Mouse (Mus musculus) midbrain, embryonic 15.5 days (tissue): ENCODE measurements around the gene Nr1d2. TPM values are rescaled to one million over a fixed set of nuclear protein-coding genes. Genes with fewer than 3 reads are reported as not detected.
"Not testable (repeated sequence)": the region's sequence is repeated elsewhere in the genome, so short reads cannot be mapped to it uniquely, and the experiment has no call there.

ENCODE experiments used
- ATAC-seq: fragments of 200-750 bp; cut with Nextera tagmentation; replicated peaks from 2 replicates; pipeline ENCODE4 v1.8.0; 2017; ENCODE audit warnings: moderate TSS enrichment
- H3K27ac ChIP-seq: fragments of 300-500 bp; sonication (generic); 2 replicates; pipeline ENCODE4 v1.5.1; 2015; ENCODE audit warnings: mild to moderate bottlenecking, inconsistent platforms
- H3K27me3 ChIP-seq: fragments of 300-500 bp; sonication (generic); replicated peaks from 2 replicates; pipeline ENCODE4 v1.6.1; 2015; ENCODE audit warnings: inconsistent platforms
- H3K36me3 ChIP-seq: fragments of 300-500 bp; sonication (generic); replicated peaks from 2 replicates; pipeline ENCODE4 v1.6.1; 2015; ENCODE audit warnings: inconsistent platforms
- H3K4me1 ChIP-seq: fragments of 300-500 bp; sonication (generic); 2 replicates; pipeline ENCODE4 v1.6.1; 2015; ENCODE audit warnings: inconsistent platforms
- H3K4me2 ChIP-seq: fragments of 300-500 bp; sonication (generic); 2 replicates; pipeline ENCODE4 v1.6.1; 2015; ENCODE audit warnings: inconsistent platforms, mild to moderate bottlenecking, moderate library complexity
- H3K4me3 ChIP-seq: fragments of 300-500 bp; sonication (generic); 2 replicates; pipeline ENCODE4 v1.5.1; 2015; ENCODE audit warnings: mild to moderate bottlenecking, inconsistent platforms
- H3K9ac ChIP-seq: fragments of 300-500 bp; sonication (generic); 2 replicates; pipeline ENCODE4 v1.6.1; 2015; ENCODE audit warnings: mild to moderate bottlenecking, inconsistent platforms
- H3K9me3 ChIP-seq: fragments of 300-500 bp; sonication (generic); 2 replicates; pipeline ENCODE4 v1.6.1; 2016; ENCODE audit warnings: inconsistent platforms
- WGBS: fragments of 180-500 bp; shearing (Covaris S2); methylation state at CpG from one replicate; pipeline ENCODE4 v1.1.7; 2015; ENCODE audit warnings: mixed read lengths; 5-methylcytosine and 5-hydroxymethylcytosine counted together
- polyA plus RNA-seq: library from polyadenylated mRNA; unstranded; fragments of >200 nt; fragmentation: Nextera tagmentation; extraction: Ambion mirVana; gene quantifications from 2 replicates; pipeline ENCODE4 v1.2.1, GENCODE M21; 2015

The Nr1d2 gene
- polyA plus RNA-seq, 1 experiment from 2014 or later: 5.6 TPM

- H3K27ac ChIP-seq, H3K9ac ChIP-seq, H3K4me3 ChIP-seq, H3K27me3 ChIP-seq, H3K36me3 ChIP-seq, ATAC-seq, H3K4me1 ChIP-seq, H3K9me3 ChIP-seq, H3K4me2 ChIP-seq: not testable (repeated sequence)
- 91% methylated on average over 11 of the region's 11 CpGs for WGBS
Measured at GRCm38 (mm10) chr14:18225431-18225830, 13.5 kb downstream of the Nr1d2 start.

DNA sequence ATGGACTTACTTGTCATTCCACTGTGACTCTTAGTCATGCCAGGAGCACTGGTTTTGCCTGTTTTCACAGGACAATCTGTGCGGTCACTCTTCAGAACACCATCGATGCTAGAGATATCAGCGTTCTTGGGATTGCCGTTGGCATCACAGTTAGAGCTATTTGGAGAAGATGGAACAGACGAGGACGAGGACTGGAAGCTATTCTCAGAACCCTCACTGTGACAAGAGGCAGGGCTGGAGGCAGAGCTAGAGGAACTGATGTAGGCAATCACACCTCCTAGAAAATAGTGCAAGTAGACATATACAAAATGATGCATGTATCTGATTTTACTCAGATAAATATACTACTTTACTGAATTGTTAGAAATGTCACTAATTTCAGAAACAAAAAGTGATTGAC, 16.9 kb downstream of the Nr1d2 start:
- Histone ChIP-seq H3K4me1 (no peaks in the 10 kb centered on the region), H3K36me3 (no peaks in the 10 kb centered on the region), H3K27ac (no peak overlapping the region), H3K4me2 (no peak overlapping the region), H3K4me3 (no peak overlapping the region), H3K9me3 (no peaks in the 10 kb centered on the region), H3K9ac (no peak overlapping the region), H3K27me3 (no peaks in the 10 kb centered on the region)
- WGBS: 95% methylated on average over 6 of the region's 6 CpGs
- ATAC-seq: no peak

DNA sequence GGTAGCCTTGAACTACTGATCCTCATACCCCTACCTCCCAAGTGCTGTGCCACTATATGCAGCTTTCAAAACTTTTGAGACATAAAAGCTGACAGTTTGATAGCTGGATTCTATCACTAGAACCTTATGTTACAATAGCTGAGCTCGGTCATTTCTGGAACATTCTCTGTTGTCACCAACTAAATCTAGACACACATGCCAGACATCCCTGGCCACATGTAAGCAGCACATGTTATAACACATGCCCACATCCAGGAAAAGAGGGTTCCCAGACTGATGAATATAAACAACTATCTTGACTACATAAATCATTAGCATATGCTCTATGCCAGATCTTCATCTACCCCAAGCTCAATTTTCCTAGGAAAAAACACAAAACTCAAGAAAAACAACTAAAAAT, 21.8 kb downstream of the Nr1d2 start:
- no peak for ATAC-seq
- WGBS: 97% methylated on average over 1 of the region's 1 CpGs
- H3K9ac ChIP-seq: no peak overlapping the region

DNA sequence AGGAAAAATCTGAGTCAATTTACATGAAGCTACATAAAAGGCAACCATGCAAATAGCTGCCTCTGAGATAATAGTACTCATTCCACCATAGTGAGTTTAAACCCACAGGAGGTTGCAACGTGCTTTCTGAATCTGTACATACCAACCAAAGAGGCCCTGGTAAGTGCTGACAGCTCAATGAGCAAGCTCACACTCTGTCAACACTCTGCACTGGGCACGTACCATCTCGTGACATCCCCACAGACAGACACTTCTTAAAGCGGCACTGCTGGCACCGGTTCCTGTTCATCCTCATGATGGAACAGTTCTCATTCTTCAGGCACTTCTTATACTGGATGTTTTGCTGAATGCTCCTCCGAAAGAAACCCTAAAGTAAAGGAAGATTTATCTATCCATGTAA, 22.5 kb downstream of the Nr1d2 start:
- ATAC-seq: no peak
- WGBS: 89% methylated on average over 6 of the region's 6 CpGs

More for the DNA sequence above, 21.8 kb downstream of the Nr1d2 start:
- Histone ChIP-seq H3K4me3 (no peak overlapping the region), H3K4me1 (no peaks in the 10 kb centered on the region), H3K27ac (no peak overlapping the region), H3K4me2 (no peak overlapping the region), H3K27me3 (no peaks in the 10 kb centered on the region), H3K9me3 (no peaks in the 10 kb centered on the region), H3K36me3 (no peaks in the 10 kb centered on the region)

DNA sequence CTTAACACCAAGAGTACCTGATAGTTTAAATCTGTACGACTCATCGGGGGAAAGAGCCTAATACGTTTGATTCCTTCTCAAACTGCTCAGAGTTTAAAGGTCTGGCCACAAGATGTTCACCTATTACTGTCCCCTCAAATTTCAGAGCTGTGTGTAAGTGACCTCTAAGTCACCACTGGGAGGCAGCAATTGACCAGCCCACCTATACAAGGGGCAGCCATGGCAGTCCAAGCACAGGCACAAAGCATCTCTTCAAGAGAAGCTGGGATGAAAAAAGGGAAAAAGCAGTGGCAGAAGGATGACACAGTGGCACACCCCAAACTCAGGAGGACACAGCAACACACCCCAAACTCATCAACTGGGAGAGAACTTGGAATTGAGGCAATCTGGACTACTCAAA, 28.1 kb downstream of the Nr1d2 start:
- Histone ChIP-seq H3K4me1 (no peaks in the 10 kb centered on the region), H3K4me3 (no peak overlapping the region), H3K36me3 (no peaks in the 10 kb centered on the region), H3K4me2 (no peak overlapping the region), H3K9me3 (no peaks in the 10 kb centered on the region), H3K27ac (no peak overlapping the region), H3K27me3 (no peaks in the 10 kb centered on the region), H3K9ac (no peak overlapping the region)
- 84% methylated on average over 3 of the region's 3 CpGs for WGBS
- ATAC-seq: peak; percentile 45; the same call in 1 of the 2 replicates

More for the DNA sequence above, 22.5 kb downstream of the Nr1d2 start:
- H3K4me3 ChIP-seq: no peak overlapping the region
- no peaks in the 10 kb centered on the region for H3K27me3 ChIP-seq
- no peaks in the 10 kb centered on the region for H3K4me1 ChIP-seq
- H3K9ac ChIP-seq: no peak overlapping the region
- no peak overlapping the region for H3K27ac ChIP-seq
- H3K9me3 ChIP-seq: no peaks in the 10 kb centered on the region
- no peak overlapping the region for H3K4me2 ChIP-seq
- no peaks in the 10 kb centered on the region for H3K36me3 ChIP-seq

GRCm38 (mm10) chr14:18204315-18204714, 34.6 kb downstream of the Nr1d2 start:
- H3K4me1 ChIP-seq, H3K9me3 ChIP-seq, H3K9ac ChIP-seq, H3K4me3 ChIP-seq, H3K27me3 ChIP-seq, H3K4me2 ChIP-seq, ATAC-seq, H3K27ac ChIP-seq, H3K36me3 ChIP-seq: not testable (repeated sequence)
- 86% methylated on average over 1 of the region's 1 CpGs for WGBS

GRCm38 (mm10) chr14:18201413-18201812, 37.5 kb downstream of the Nr1d2 start:
- 95% methylated on average over 5 of the region's 5 CpGs for WGBS
- no peaks in the 10 kb centered on the region for H3K27me3 ChIP-seq
- H3K4me2 ChIP-seq: no peak overlapping the region

GRCm38 (mm10) chr14:18186883-18187417, 52.0 kb downstream of the Nr1d2 start:
- no peak for ATAC-seq
- 45% methylated on average over 9 of the region's 9 CpGs for WGBS
- Histone ChIP-seq H3K4me3 (no peak overlapping the region), H3K27ac (no peak overlapping the region), H3K4me2 (no peak overlapping the region), H3K27me3 (no peaks in the 10 kb centered on the region), H3K36me3 (no peaks in the 10 kb centered on the region), H3K4me1 (no peaks in the 10 kb centered on the region), H3K9ac (no peak overlapping the region), H3K9me3 (no peaks in the 10 kb centered on the region)

More at GRCm38 (mm10) chr14:18201413-18201812, 37.5 kb downstream of the Nr1d2 start:
- Histone ChIP-seq H3K4me3 (no peak overlapping the region), H3K9ac (no peak overlapping the region), H3K4me1 (no peaks in the 10 kb centered on the region), H3K9me3 (no peaks in the 10 kb centered on the region), H3K36me3 (no peaks in the 10 kb centered on the region), H3K27ac (no peak overlapping the region)
- 0 out of 2 replicates have a peak, but pooled peaks have one; percentile 20 for ATAC-seq

DNA sequence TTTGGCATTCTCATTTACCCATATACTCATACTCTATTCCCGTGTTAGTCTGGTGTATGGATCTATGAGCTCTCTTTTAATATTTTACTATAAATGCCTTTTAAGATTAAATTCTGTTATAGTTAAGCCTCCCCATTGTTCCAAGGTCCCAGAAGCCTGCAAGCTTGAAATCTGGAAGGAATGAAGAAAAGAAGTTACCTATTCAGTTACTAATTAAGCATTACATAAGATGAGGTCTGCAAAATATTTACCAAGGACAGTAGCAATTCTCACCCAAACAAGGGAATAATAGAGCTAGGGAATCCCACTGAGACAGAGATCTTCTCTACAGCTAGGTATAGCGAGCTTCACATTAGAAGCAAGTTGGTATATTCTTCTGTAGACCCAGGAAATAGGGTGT, 61.4 kb downstream of the Nr1d2 start:
- H3K4me2 ChIP-seq, H3K27me3 ChIP-seq, H3K4me1 ChIP-seq, H3K9me3 ChIP-seq, H3K9ac ChIP-seq, ATAC-seq, H3K27ac ChIP-seq, H3K36me3 ChIP-seq, H3K4me3 ChIP-seq: not testable (repeated sequence)
- 69% methylated on average over 2 of the region's 2 CpGs for WGBS

DNA sequence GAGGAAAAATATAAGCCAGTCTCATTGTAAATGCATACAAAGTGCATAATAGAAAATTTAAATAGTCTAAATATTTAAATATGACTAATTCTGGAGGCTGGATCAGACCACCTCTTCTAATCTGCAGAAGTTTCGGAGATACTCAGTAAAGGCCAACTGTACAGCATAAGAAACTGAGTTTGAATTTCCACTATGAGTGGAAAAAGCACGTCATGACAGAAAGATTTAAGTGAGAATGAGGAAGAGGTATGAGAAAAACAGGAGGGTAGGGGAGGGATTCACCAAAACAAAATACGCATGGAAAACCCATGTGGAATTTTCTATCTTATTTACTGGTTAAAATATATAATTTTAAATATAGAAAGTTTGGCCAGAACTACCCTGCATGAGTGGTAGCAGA, 71.3 kb downstream of the Nr1d2 start:
- ATAC-seq: no peak
- Histone ChIP-seq H3K4me2 (no peak overlapping the region), H3K9me3 (no peaks in the 10 kb centered on the region), H3K36me3 (no peaks in the 10 kb centered on the region), H3K4me3 (no peak overlapping the region), H3K27ac (no peak overlapping the region), H3K9ac (no peak overlapping the region), H3K4me1 (no peaks in the 10 kb centered on the region), H3K27me3 (no peaks in the 10 kb centered on the region)
- WGBS: 82% methylated on average over 3 of the region's 3 CpGs

GRCm38 (mm10) chr14:18167041-18167440, 71.9 kb downstream of the Nr1d2 start:
- H3K4me1 ChIP-seq: no peaks in the 10 kb centered on the region
- H3K27ac ChIP-seq: no peak overlapping the region
- ATAC-seq: no peak
- H3K36me3 ChIP-seq: no peaks in the 10 kb centered on the region
- no peaks in the 10 kb centered on the region for H3K27me3 ChIP-seq
- H3K9ac ChIP-seq: no peak overlapping the region
- H3K4me3 ChIP-seq: no peak overlapping the region
- no peak overlapping the region for H3K4me2 ChIP-seq
- no peaks in the 10 kb centered on the region for H3K9me3 ChIP-seq
